Mouse (Mus musculus) frontal cortex, postnatal 36 days (tissue): ENCODE data around the gene Slc43a1.
"Not testable (repeated sequence)": the region's sequence is repeated elsewhere in the genome, so short reads cannot be mapped to it uniquely, and the experiment has no call there.

Experiments used
- DNase-seq, 2 experiments: peaks; one replicate each; pipeline ENCODE4 v3.0.0; 2022; ENCODE audit warnings: low spot score in 2 of 2

The Slc43a1 gene

DNA sequence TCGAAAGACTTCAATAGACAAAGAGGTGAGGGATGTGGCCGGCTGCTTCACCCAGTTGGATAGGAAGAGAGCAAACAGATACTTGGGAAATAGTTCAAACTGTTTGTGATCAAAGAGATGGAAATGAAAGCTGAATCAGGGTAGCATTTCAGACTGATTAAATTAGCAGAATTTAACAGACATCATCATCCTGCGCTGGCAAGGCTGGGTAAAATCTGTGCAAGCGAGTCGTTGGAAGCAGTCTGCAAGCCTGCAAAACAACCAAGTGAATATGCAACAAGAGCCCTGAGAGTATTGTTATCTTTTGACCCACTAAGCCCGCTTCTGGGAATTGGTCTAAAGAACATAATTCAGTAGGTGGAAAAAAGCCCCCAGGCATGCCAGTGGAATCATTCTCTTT is 54.7 kb downstream of the Slc43a1 start:
- DNase-seq = no peak

DNA sequence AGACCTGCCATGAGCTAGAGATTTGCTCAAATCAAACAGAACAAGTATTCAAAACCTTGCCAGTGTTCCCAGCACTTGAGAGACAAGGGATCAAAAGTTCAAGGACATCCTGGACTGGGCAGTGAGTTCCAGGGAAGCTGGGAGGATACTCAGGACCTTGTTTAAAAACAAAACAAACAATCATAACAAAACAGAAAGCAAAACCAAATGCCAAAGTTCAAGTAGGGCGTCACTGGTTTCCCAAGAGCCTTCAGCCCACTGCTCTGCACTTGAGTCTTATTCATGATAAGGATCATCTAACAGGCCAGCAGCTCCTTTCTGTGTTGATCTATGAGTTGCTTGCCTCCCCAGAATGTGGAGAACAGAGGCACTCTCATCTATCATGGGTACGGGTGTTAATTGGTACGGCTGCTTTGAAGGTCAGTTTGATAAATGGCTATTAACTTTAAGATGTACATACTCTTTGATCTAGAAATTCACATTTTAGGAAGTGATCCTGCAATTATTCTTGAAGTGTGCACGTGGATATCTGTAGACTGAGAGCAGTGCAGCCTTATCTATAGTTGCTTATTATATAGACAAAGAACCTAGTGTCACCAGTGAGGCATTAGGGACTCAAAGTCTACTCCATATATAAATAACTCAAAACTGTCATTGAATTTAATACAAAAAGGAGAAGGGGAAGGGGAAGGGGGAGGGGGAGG is 57.0 kb downstream of the Slc43a1 start:
- no peak for DNase-seq

DNA sequence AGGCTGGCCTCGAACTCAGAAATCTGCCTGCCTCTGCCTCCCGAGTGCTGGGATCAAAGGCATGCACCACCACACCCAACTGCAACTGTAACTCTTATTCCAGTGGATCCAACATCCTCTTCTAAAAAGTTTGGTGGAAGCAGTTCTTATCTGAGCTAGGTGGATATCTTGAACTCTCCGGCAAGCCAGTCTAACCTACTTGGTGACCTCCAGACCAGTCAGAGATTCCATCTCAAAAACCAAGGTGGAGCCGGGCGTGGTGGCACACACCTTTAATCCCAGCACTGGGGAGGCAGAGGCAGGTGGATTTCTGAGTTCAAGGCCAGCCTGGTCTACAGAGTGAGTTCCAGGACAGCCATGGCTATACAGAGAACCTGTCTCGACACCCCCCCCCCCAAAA is 58.0 kb downstream of the Slc43a1 start:
- not testable (repeated sequence) for DNase-seq

DNA sequence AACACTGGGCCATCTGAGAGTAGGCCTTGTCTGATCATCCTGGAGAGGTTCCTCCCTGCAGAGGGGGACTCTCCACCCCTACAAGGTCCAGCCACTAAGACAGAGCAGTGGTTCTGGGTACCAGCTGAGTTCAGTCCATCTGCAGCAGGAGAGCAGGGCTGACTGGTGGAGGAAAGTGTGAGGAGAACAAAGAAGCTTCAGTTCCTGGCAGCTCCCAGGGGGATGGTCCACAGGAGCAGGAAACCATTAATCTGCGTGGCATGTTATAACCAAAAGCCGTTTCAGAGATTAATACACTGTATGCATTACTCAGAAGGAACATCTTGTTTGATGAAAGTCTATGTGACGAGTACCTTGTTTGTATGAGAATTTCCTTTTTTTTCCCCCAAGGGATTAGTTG is 74.1 kb downstream of the Slc43a1 start:
- DNase-seq = no peak
